Mouse (Mus musculus) spleen, postnatal 36 days (tissue): ENCODE data around the gene Olfr437.
"Not testable (repeated sequence)": the region's sequence is repeated elsewhere in the genome, so short reads cannot be mapped to it uniquely, and the experiment has no call there.

Experiments
- DNase-seq, 2 experiments: peaks; one replicate each; pipeline ENCODE4 v3.0.0; 2022; ENCODE audit warnings: low spot score in 2 of 2, mixed read lengths in 1 of 2

Olfr437 gene

GRCm38 (mm10) chr6:43162982-43163381, at the start of gene Olfr437:
Olfr437 (plus strand) TSS chr6:43163282.
- DNase-seq, result no peak

- DNase-seq, result not testable (repeated sequence)
Observed at GRCm38 (mm10) chr6:43146267-43146666, 16.8 kb upstream of the Olfr437 start, which contains the start of gene Olfr237-ps1. Olfr237-ps1 (plus strand) TSS chr6:43146567.

- no peak for DNase-seq
Observed at GRCm38 (mm10) chr6:43159502-43159901, 3.6 kb upstream of the Olfr437 start.

GRCm38 (mm10) chr6:43167246-43167645, 4.2 kb downstream of the Olfr437 start:
- DNase-seq, result no peak

- DNase-seq, result no peak
Observed at GRCm38 (mm10) chr6:43171840-43172239, 8.8 kb downstream of the Olfr437 start, which contains the start of gene Olfr13. Olfr13 (plus strand) TSS chr6:43172140.

- no peak for DNase-seq
Observed at GRCm38 (mm10) chr6:43178129-43178528, 15.0 kb downstream of the Olfr437 start.

- no peak for DNase-seq
Observed at GRCm38 (mm10) chr6:43178584-43179501, 15.8 kb downstream of the Olfr437 start.

GRCm38 (mm10) chr6:43190986-43191385, 27.9 kb downstream of the Olfr437 start:
- DNase-seq, result no peak

- no peak for DNase-seq
Observed at GRCm38 (mm10) chr6:43196781-43197180, 33.7 kb downstream of the Olfr437 start, which contains the start of gene Olfr435. Olfr435 (plus strand) TSS chr6:43197146.

- DNase-seq, result no peak
Observed at GRCm38 (mm10) chr6:43198094-43198493, 35.0 kb downstream of the Olfr437 start.

- DNase-seq, result no peak
Observed at GRCm38 (mm10) chr6:43202786-43203185, 39.7 kb downstream of the Olfr437 start.

GRCm38 (mm10) chr6:43205355-43205754, 42.3 kb downstream of the Olfr437 start:
- no peak for DNase-seq

- not testable (repeated sequence) for DNase-seq
Observed at GRCm38 (mm10) chr6:43212873-43213272, 49.8 kb downstream of the Olfr437 start, which contains the start of gene Olfr434. Olfr434 (plus strand) TSS chr6:43213021.
